ENCODE assay signal across 23 mouse cellular contexts in the genomic region with DNA sequence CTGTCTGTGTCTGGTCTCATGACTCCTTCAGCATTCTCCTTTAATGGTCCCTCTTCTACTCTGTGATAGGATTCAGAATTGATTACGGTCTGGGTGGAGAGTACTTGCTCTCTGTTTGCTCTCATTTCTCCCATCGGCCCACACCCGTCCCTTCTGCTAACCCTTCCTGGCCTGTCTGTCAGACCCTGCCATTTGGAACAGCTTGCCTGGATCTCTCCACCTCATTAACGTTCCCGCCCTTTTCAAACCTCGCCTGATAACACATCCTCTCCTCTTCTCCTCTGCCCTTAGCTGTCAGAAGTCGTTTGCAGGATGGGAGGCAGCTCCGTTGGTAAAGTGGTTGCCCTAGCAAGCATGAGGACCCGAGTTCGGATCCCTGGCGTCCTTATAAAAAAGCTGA.
A peak's percentile ranks its signal among the peaks of the same experiment; 100 is the strongest.
DNase-seq lines count a peak whose midpoint lies in the region; ATAC-seq and TF ChIP-seq lines count a peak whose summit lies in the region.
"Had no signal": no experiment of that assay in that cellular context is flagged by ENCODE, and none has a peak within 500 bp of the region (broad histone marks: within the 10 kb centered on the region; RNA-seq: fewer than 3 reads in every experiment).

No protein-coding gene starts in this region.

- H3K4me2 ChIP-seq in forebrain, embryonic 12.5 days = no peak overlapping the region
- H3K4me2 ChIP-seq in forebrain, postnatal 0 days (ENCODE audit: low read depth) = no peak overlapping the region
- H3K4me2 ChIP-seq in lung, embryonic 15.5 days = no peak overlapping the region
- H3K4me2 ChIP-seq in neural tube, embryonic 11.5 days (ENCODE audit: low read depth) = no peak overlapping the region
- H3K4me2 ChIP-seq: embryonic facial prominence, embryonic 12.5 days; heart, embryonic 12.5 days; kidney, embryonic 15.5 days; limb, embryonic 13.5 days; liver, embryonic 12.5 days had no signal

- H3K4me3 ChIP-seq in forebrain, embryonic 12.5 days (replicated peaks) = no peak overlapping the region
- H3K4me3 ChIP-seq in forebrain, postnatal 0 days (ENCODE audit: low read depth, low read length) = no peak overlapping the region
- no peak overlapping the region for H3K4me3 ChIP-seq in lung, embryonic 15.5 days
- H3K4me3 ChIP-seq in neural tube, embryonic 11.5 days (ENCODE audit: low read depth, low read length) = no peak overlapping the region
- H3K4me3 ChIP-seq: embryonic facial prominence, embryonic 12.5 days; heart, embryonic 12.5 days; kidney, embryonic 15.5 days; limb, embryonic 13.5 days; liver, embryonic 12.5 days had no signal

- TF ChIP-seq CTCF in forebrain, postnatal 0 days (IDR thresholded peaks at IDR 0.05; ENCODE audit: low read depth) = no peak

- H3K27me3 ChIP-seq in forebrain, embryonic 12.5 days = no peaks in the 10 kb centered on the region
- H3K27me3 ChIP-seq in forebrain, postnatal 0 days (ENCODE audit: insufficient read depth, low read length) = no peaks in the 10 kb centered on the region
- H3K27me3 ChIP-seq in lung, embryonic 15.5 days = no peaks in the 10 kb centered on the region
- H3K27me3 ChIP-seq in neural tube, embryonic 11.5 days (ENCODE audit: control insufficient read depth, insufficient read depth, low read length) = no peaks in the 10 kb centered on the region
- H3K27me3 ChIP-seq: embryonic facial prominence, embryonic 12.5 days; heart, embryonic 12.5 days; limb, embryonic 13.5 days; liver, embryonic 12.5 days had no signal

- DNase-seq in forebrain, postnatal 0 days = no peak
- no peak for DNase-seq in lung, postnatal 25 days (ENCODE audit: low spot score)
- DNase-seq in neural tube, embryonic 11.5 days (ENCODE audit: low spot score) = no peak
- DNase-seq in neural tube, embryonic 10.5 days (ENCODE audit: extremely low spot score, low spot score) = no peak
- DNase-seq in retina, postnatal 1 day = peak; percentile 69
- no peak for DNase-seq in c-Kit-positive CD71-positive TER-119-positive erythroid progenitor cells, embryonic 14.5 days (ENCODE audit: low spot score)
- DNase-seq: adrenal gland, postnatal 14 days; cerebellum, adult 9-10 months; gastrocnemius, postnatal 10 days; heart, adult 11 months; heart, postnatal 10 days; kidney, postnatal 4 days; lung, adult 18-20 months; thymus, adult 2 months had no signal

- H3K9me3 ChIP-seq in forebrain, embryonic 12.5 days = no peaks in the 10 kb centered on the region
- no peaks in the 10 kb centered on the region for H3K9me3 ChIP-seq in forebrain, postnatal 0 days (ENCODE audit: low read length)
- no peaks in the 10 kb centered on the region for H3K9me3 ChIP-seq in lung, embryonic 15.5 days
- H3K9me3 ChIP-seq in neural tube, embryonic 11.5 days (ENCODE audit: control insufficient read depth, low read length) = peaks cover 2% of the 10 kb centered on the region; the same call in 1 of the 2 replicates
- H3K9me3 ChIP-seq: embryonic facial prominence, embryonic 12.5 days; kidney, embryonic 15.5 days; limb, embryonic 13.5 days; liver, embryonic 12.5 days had no signal

- no peak overlapping the region for H3K9ac ChIP-seq in forebrain, embryonic 12.5 days
- no peak overlapping the region for H3K9ac ChIP-seq in forebrain, postnatal 0 days
- no peak overlapping the region for H3K9ac ChIP-seq in lung, embryonic 15.5 days
- no peak overlapping the region for H3K9ac ChIP-seq in neural tube, embryonic 11.5 days (ENCODE audit: low read length)
- H3K9ac ChIP-seq: embryonic facial prominence, embryonic 12.5 days; heart, embryonic 12.5 days; kidney, embryonic 15.5 days; limb, embryonic 13.5 days; liver, embryonic 12.5 days had no signal

- 0 out of 2 replicates have a peak overlapping the region, but pooled peaks have one; percentile 19 for H3K27ac ChIP-seq in forebrain, embryonic 12.5 days
- no peak overlapping the region for H3K27ac ChIP-seq in forebrain, postnatal 0 days (ENCODE audit: low read depth, low read length)
- no peak overlapping the region for H3K27ac ChIP-seq in lung, embryonic 15.5 days
- 0 out of 2 replicates have a peak overlapping the region, but pooled peaks have one; percentile 14 for H3K27ac ChIP-seq in neural tube, embryonic 11.5 days (ENCODE audit: low read depth, low read length)
- H3K27ac ChIP-seq: embryonic facial prominence, embryonic 12.5 days; kidney, embryonic 15.5 days; limb, embryonic 13.5 days; liver, embryonic 12.5 days had no signal

- 83% methylated on average over 11 of the region's 11 CpGs for WGBS in forebrain, embryonic 12.5 days
- WGBS in forebrain, postnatal 0 days = 74% methylated on average over 11 of the region's 11 CpGs
- 34% methylated on average over 11 of the region's 11 CpGs for WGBS in lung, embryonic 15.5 days
- 58% methylated on average over 11 of the region's 11 CpGs for WGBS in neural tube, embryonic 11.5 days

- H3K36me3 ChIP-seq in forebrain, embryonic 12.5 days (replicated peaks) = no peaks in the 10 kb centered on the region
- no peaks in the 10 kb centered on the region for H3K36me3 ChIP-seq in forebrain, postnatal 0 days (ENCODE audit: insufficient read depth)
- no peaks in the 10 kb centered on the region for H3K36me3 ChIP-seq in lung, embryonic 15.5 days
- H3K36me3 ChIP-seq in neural tube, embryonic 11.5 days (ENCODE audit: control insufficient read depth, insufficient read depth, low read length) = no peaks in the 10 kb centered on the region
- H3K36me3 ChIP-seq: embryonic facial prominence, embryonic 12.5 days; heart, embryonic 12.5 days; kidney, embryonic 15.5 days; limb, embryonic 13.5 days; liver, embryonic 12.5 days had no signal

- 0 out of 2 replicates have a peak, but pooled peaks have one; percentile 15 for ATAC-seq in forebrain, embryonic 12.5 days (ENCODE audit: low FRiP score)
- no peak for ATAC-seq in forebrain, postnatal 0 days
- peak; percentile 70; the same call in 1 of the 2 replicates for ATAC-seq in lung, embryonic 15.5 days (ENCODE audit: borderline replicate concordance, extremely low read depth, low FRiP score, low TSS enrichment)
- ATAC-seq in neural tube, embryonic 11.5 days (ENCODE audit: insufficient read depth, low FRiP score, low TSS enrichment) = no peak
- ATAC-seq: CD4-positive, CD25-positive, alpha-beta regulatory T cell, adult 4 months; intestine, postnatal 0 days; liver, embryonic 12.5 days had no signal

- H3K4me1 ChIP-seq in forebrain, embryonic 12.5 days = peaks cover 24% of the 10 kb centered on the region
- H3K4me1 ChIP-seq in forebrain, postnatal 0 days (ENCODE audit: insufficient read depth) = peaks cover 4% of the 10 kb centered on the region; the same call in 1 of the 2 replicates
- H3K4me1 ChIP-seq in lung, embryonic 15.5 days = peaks cover 4% of the 10 kb centered on the region; the same call in 1 of the 2 replicates
- H3K4me1 ChIP-seq in neural tube, embryonic 11.5 days (ENCODE audit: control insufficient read depth, insufficient read depth, low read length) = peaks cover 9% of the 10 kb centered on the region
- H3K4me1 ChIP-seq: liver, embryonic 12.5 days had no signal

Comparison
In these comparisons a context has a peak if more than half of its experiments do, and no peak if none do; other contexts are left out.
1. ATAC-seq: peak in forebrain, embryonic 12.5 days (single experiment) and lung, embryonic 15.5 days (single experiment); none in forebrain, postnatal 0 days (single experiment) and neural tube, embryonic 11.5 days (single experiment).
2. H3K27ac ChIP-seq: peak in forebrain, embryonic 12.5 days (single experiment) and neural tube, embryonic 11.5 days (single experiment); none in forebrain, postnatal 0 days (single experiment) and lung, embryonic 15.5 days (single experiment).